Mouse (Mus musculus): ENCODE data around the gene Acox1. TPM values are rescaled to one million over a fixed set of nuclear protein-coding genes. Genes with fewer than 3 reads are reported as not detected.

The Acox1 gene
- 128 and 136 TPM in 2 replicates for polyA plus RNA-seq (2012; rRNA removed)

GRCm38 (mm10) chr11:116198639-116199531, at the start of gene Acox1, which contains the start of gene Ten1:
Gene Acox1 (minus strand): TSS chr11:116199045.
Gene Ten1 (plus strand): TSS chr11:116198855.
- peak within 1 kb of the TSS; percentile 91 for H3K27ac ChIP-seq (ENCODE audit: insufficient read depth, low read length)
- H3K4me1 ChIP-seq (ENCODE audit: control insufficient read depth, insufficient read depth, low read length), result peaks cover 5% of the 10 kb centered on the region
- peak within 1 kb of the TSS; percentile 98 for H3K4me3 ChIP-seq (ENCODE audit: insufficient read depth, low read length)
- TF ChIP-seq CTCF (IDR thresholded peaks at IDR 0.05; ENCODE audit: extremely low read depth, insufficient read depth, low read length), result no peak
- TF ChIP-seq POLR2A (IDR thresholded peaks at IDR 0.05; ENCODE audit: extremely low read depth, insufficient read depth, low read length), result peak; percentile 89

DNA sequence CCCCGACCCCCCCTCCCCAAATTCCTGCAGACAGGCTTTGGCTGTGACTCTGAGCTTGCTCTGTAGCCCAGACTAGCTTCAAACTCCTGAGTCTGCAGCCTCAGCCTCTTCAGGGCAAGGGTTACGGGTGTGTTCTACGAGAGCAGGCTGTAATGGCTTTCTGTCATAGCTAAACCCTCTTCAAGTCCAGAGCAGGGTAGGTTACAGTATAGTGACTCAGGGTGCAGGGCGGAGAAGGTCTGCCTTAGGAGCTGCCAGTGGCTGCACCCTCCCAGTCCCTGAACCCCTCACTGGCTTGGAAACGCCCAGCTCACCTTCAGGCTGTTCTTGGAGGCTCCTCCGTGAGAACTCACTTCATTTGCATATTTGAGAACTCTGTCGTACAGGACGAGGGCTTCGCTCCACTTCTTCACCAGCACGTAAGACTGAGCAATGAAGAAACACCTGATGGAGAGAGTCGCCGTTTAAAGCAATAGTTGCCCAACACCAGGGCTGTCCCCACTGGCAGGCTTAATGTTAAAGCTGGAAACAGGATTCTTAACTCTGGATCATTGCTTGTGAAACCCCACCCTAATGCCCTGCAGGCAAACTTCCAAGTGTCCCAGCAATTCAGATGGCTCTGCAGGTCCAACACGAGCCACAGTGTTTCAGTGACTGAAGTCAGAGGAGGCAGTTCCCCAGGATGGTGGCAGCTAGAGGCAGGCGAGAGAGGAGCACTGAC, 48.8 kb upstream of the Acox1 start:
- H3K4me3 ChIP-seq (ENCODE audit: insufficient read depth, low read length), result no peak overlapping the region
- H3K4me1 ChIP-seq (ENCODE audit: control insufficient read depth, insufficient read depth, low read length), result no peaks in the 10 kb centered on the region
- H3K27ac ChIP-seq (ENCODE audit: insufficient read depth, low read length), result no peak overlapping the region
- TF ChIP-seq POLR2A (IDR thresholded peaks at IDR 0.05; ENCODE audit: extremely low read depth, insufficient read depth, low read length), result no peak
- no peak for TF ChIP-seq CTCF (IDR thresholded peaks at IDR 0.05; ENCODE audit: extremely low read depth, insufficient read depth, low read length)

DNA sequence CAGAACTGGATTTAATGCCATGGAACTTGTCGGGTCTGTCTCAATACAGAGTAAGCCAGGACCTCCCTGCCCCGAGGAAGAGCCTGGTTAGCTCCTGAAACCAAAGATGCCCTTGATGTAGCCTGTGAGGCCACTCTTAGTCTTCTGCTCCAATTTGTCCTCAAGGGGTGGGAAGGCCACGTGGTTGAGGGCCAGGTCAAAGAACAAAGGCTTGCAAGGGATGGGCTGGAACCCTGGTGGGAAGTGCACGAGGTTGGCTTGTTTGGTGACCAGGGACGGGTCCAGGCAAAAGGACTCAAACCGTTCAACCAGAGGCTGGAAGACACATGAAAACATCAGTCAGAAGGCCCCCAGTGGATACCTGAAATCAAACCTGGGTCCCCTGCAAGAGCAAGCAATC, 46.8 kb upstream of the Acox1 start:
- H3K4me3 ChIP-seq (ENCODE audit: insufficient read depth, low read length), result no peak overlapping the region
- no peak overlapping the region for H3K27ac ChIP-seq (ENCODE audit: insufficient read depth, low read length)
- H3K4me1 ChIP-seq (ENCODE audit: control insufficient read depth, insufficient read depth, low read length), result no peaks in the 10 kb centered on the region
- TF ChIP-seq POLR2A (IDR thresholded peaks at IDR 0.05; ENCODE audit: extremely low read depth, insufficient read depth, low read length) (no peak), CTCF (IDR thresholded peaks at IDR 0.05; ENCODE audit: extremely low read depth, insufficient read depth, low read length) (no peak)

- Histone ChIP-seq H3K27ac (ENCODE audit: insufficient read depth, low read length) (no peak overlapping the region), H3K4me3 (ENCODE audit: insufficient read depth, low read length) (no peak overlapping the region), H3K4me1 (ENCODE audit: control insufficient read depth, insufficient read depth, low read length) (no peaks in the 10 kb centered on the region)
- TF ChIP-seq POLR2A (IDR thresholded peaks at IDR 0.05; ENCODE audit: extremely low read depth, insufficient read depth, low read length), result no peak
Measured at GRCm38 (mm10) chr11:116244580-116244979, 45.7 kb upstream of the Acox1 start.

DNA sequence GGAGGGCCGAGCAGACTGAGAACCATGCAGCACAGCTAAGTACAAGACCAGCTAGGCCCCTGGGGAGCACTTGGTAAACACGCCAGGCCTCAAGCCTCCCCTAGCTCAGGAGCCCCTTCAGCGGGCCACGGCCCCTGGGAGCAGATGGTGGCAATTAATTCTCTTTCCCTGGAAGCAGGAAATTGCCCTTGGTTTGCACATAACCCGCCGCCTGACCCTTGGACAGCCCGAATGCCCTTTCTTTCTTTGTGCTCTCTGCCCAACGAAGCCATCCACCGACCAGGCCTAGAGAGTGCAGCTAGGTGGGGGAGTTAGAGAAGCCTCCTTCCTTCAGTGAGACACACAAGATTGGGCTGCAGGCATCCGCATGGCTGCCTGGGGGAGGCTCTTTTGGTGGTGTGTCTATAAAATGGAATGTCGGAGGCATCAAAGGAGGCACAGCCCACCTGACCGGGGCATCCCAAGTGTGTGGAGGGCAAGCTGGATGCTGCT, 42.9 kb upstream of the Acox1 start:
- Histone ChIP-seq H3K4me3 (ENCODE audit: insufficient read depth, low read length) (no peak overlapping the region), H3K27ac (ENCODE audit: insufficient read depth, low read length) (no peak overlapping the region), H3K4me1 (ENCODE audit: control insufficient read depth, insufficient read depth, low read length) (no peaks in the 10 kb centered on the region)
- TF ChIP-seq CTCF (IDR thresholded peaks at IDR 0.05; ENCODE audit: extremely low read depth, insufficient read depth, low read length), result no peak
- TF ChIP-seq POLR2A (IDR thresholded peaks at IDR 0.05; ENCODE audit: extremely low read depth, insufficient read depth, low read length), result no peak

DNA sequence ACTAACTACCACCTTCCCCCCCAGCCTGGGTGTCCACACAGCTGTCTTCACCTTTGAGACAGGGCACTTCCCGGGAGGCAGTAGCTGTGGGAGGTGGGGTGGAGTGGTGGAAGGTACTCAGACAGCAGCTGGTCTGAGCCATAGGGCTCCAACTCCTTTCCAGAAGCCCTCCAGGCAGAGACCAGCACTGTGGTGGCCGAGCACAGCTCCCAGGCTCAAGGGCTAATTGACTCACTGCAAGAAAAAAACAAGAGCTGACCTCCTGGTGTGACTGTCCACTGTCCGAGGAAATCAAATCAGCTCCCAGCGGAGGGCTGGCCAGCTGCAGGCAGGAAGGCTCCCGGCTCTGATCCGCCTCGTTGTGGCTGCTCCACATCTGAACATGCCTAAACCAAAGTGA, 41.0 kb upstream of the Acox1 start:
- no peaks in the 10 kb centered on the region for H3K4me1 ChIP-seq (ENCODE audit: control insufficient read depth, insufficient read depth, low read length)
- H3K4me3 ChIP-seq (ENCODE audit: insufficient read depth, low read length), result no peak overlapping the region
- no peak overlapping the region for H3K27ac ChIP-seq (ENCODE audit: insufficient read depth, low read length)
- TF ChIP-seq CTCF (IDR thresholded peaks at IDR 0.05; ENCODE audit: extremely low read depth, insufficient read depth, low read length) (no peak), POLR2A (IDR thresholded peaks at IDR 0.05; ENCODE audit: extremely low read depth, insufficient read depth, low read length) (no peak)

GRCm38 (mm10) chr11:116237742-116238395, 39.0 kb upstream of the Acox1 start, which contains the start of gene Evpl:
Gene Evpl (minus strand): TSS chr11:116238077.
- Histone ChIP-seq H3K27ac (ENCODE audit: insufficient read depth, low read length) (no peak within 1 kb of the TSS), H3K4me1 (ENCODE audit: control insufficient read depth, insufficient read depth, low read length) (no peaks in the 10 kb centered on the region), H3K4me3 (ENCODE audit: insufficient read depth, low read length) (no peak within 1 kb of the TSS)
- TF ChIP-seq POLR2A (IDR thresholded peaks at IDR 0.05; ENCODE audit: extremely low read depth, insufficient read depth, low read length) (no peak), CTCF (IDR thresholded peaks at IDR 0.05; ENCODE audit: extremely low read depth, insufficient read depth, low read length) (no peak)

GRCm38 (mm10) chr11:116234901-116235300, 36.1 kb upstream of the Acox1 start:
- Histone ChIP-seq H3K27ac (ENCODE audit: insufficient read depth, low read length) (no peak overlapping the region), H3K4me1 (ENCODE audit: control insufficient read depth, insufficient read depth, low read length) (no peaks in the 10 kb centered on the region), H3K4me3 (ENCODE audit: insufficient read depth, low read length) (no peak overlapping the region)
- TF ChIP-seq CTCF (IDR thresholded peaks at IDR 0.05; ENCODE audit: extremely low read depth, insufficient read depth, low read length) (no peak), POLR2A (IDR thresholded peaks at IDR 0.05; ENCODE audit: extremely low read depth, insufficient read depth, low read length) (no peak)

DNA sequence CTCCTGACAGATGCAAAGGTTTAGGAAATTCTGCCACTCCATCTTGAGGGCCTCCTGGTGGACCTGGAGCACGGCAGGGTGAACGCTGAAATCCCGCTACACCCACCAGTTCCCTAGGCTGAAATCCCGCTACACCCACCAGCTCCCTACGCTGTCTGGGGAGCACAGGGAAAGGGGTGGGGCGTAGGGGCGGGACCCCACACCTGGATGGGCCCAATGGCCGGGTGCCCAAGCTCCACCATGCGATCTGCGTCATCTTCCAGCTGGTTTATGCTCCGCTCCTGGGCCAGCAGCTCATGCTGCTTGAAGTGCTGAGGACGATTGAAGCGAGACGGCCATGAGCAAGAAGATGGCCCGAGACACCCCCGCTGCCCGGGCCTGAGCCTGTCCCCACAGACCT, 33.6 kb upstream of the Acox1 start:
- no peak overlapping the region for H3K27ac ChIP-seq (ENCODE audit: insufficient read depth, low read length)
- no peaks in the 10 kb centered on the region for H3K4me1 ChIP-seq (ENCODE audit: control insufficient read depth, insufficient read depth, low read length)
- 0 out of 2 replicates have a peak overlapping the region, but pooled peaks have one; percentile 3 for H3K4me3 ChIP-seq (ENCODE audit: insufficient read depth, low read length)
- TF ChIP-seq POLR2A (IDR thresholded peaks at IDR 0.05; ENCODE audit: extremely low read depth, insufficient read depth, low read length) (no peak), CTCF (IDR thresholded peaks at IDR 0.05; ENCODE audit: extremely low read depth, insufficient read depth, low read length) (no peak)

Measured in cortical plate, adult 2 months (tissue).